Mouse (Mus musculus): Measurements from ENCODE around the gene Prdm9. TPM values are rescaled to one million over a fixed set of nuclear protein-coding genes. Genes with fewer than 3 reads are reported as not detected.

The Prdm9 gene
- polyA plus RNA-seq, 1 experiment from 2014 or later: 1.1 TPM

Other genes starting within 250 kb of the Prdm9 start
- 2.2 and 2.3 TPM in 2 replicates for gene Dll1, start 187.5 kb downstream of the Prdm9 start, polyA plus RNA-seq (2014; fragmentation: Nextera tagmentation; extraction: Ambion mirVana)
- 13.0 and 15.3 TPM in 2 replicates for gene Fam120b, start 168.2 kb downstream of the Prdm9 start, polyA plus RNA-seq (2014; fragmentation: Nextera tagmentation; extraction: Ambion mirVana)
- gene Psmb1, start 64.6 kb downstream of the Prdm9 start, polyA plus RNA-seq (2014; fragmentation: Nextera tagmentation; extraction: Ambion mirVana): 251 and 252 TPM in 2 replicates
- 54.3 and 56.3 TPM in 2 replicates for gene Tbp, start 64.5 kb downstream of the Prdm9 start, polyA plus RNA-seq (2014; fragmentation: Nextera tagmentation; extraction: Ambion mirVana)
- gene Pdcd2, start 37.1 kb downstream of the Prdm9 start, polyA plus RNA-seq (2014; fragmentation: Nextera tagmentation; extraction: Ambion mirVana): 58.2 and 64.0 TPM in 2 replicates
- gene Chd1, start 140.6 kb upstream of the Prdm9 start, polyA plus RNA-seq (2014; fragmentation: Nextera tagmentation; extraction: Ambion mirVana): 24.4 and 26.7 TPM in 2 replicates

Measured in liver, embryonic 11.5 days (tissue).